Mouse (Mus musculus): ENCODE data around the gene Ankrd34a. TPM values are rescaled to one million over a fixed set of nuclear protein-coding genes. Genes with fewer than 3 reads are reported as not detected.

Ankrd34a gene
- total and polyA plus RNA-seq, 3 experiments = 0.04 to 0.11 TPM; not detected in 1

- H3K27ac ChIP-seq (ENCODE audit: insufficient read depth, low read depth) = no peak overlapping the region
- H3K4me3 ChIP-seq (replicated peaks in 1 of 3; ENCODE audit: low read depth in 2 of 3, low read length in 2 of 3, poor library complexity in 1 of 3) = no peak overlapping the region
- peaks cover 23% of the 10 kb centered on the region for H3K79me2 ChIP-seq (replicated peaks; ENCODE audit: control insufficient read depth, extremely low read depth, insufficient read depth, poor library complexity, severe bottlenecking)
- H3K27me3 ChIP-seq (replicated peaks) = no peaks in the 10 kb centered on the region
- H3K9ac ChIP-seq (ENCODE audit: insufficient read depth, low read depth) = no peak overlapping the region
- in situ Hi-C loops (cut with MboI; ENCODE audit: low pct_ligation_motif_present, low pct_unique_long_range_greater_than_20kb, low sequenced_read_pairs) = no loop called here
- peaks cover 4 to 35% of the 10 kb centered on the region in 2 experiments for H3K4me1 ChIP-seq (ENCODE audit: control insufficient read depth in 1 of 2, insufficient read depth in 2 of 2)
- TF ChIP-seq CHD2 (IDR thresholded peaks at IDR 0.05; ENCODE audit: low read length) (no peak), POLR2AphosphoS2 (IDR thresholded peaks at IDR 0.05; ENCODE audit: low read depth, low read length) (no peak), ELF1 (IDR thresholded peaks at IDR 0.05; ENCODE audit: low read depth, low read length) (no peak), POLR2A (IDR thresholded peaks at IDR 0.05; ENCODE audit: low read depth, low read length) (no peak), ZC3H11A (IDR thresholded peaks at IDR 0.05; ENCODE audit: low read depth, low read length) (no peak), MAZ (IDR thresholded peaks at IDR 0.05; ENCODE audit: low read depth, low read length) (no peak), RCOR1 (conservative IDR thresholded peaks at IDR 0.05; ENCODE audit: low read depth, low read length) (no peak), HCFC1 (IDR thresholded peaks at IDR 0.05; ENCODE audit: low read depth, low read length) (no peak), MAFK (IDR thresholded peaks at IDR 0.05; ENCODE audit: insufficient replicate concordance, low read length) (no peak), PAX5 (IDR thresholded peaks at IDR 0.05; ENCODE audit: low read length) (no peak), CTCF (conservative IDR thresholded peaks at IDR 0.05 in 1 of 2, IDR thresholded peaks at IDR 0.05 in 1 of 2; ENCODE audit: low read depth in 2 of 2, low read length in 2 of 2) (no peak), E2F4 (IDR thresholded peaks at IDR 0.05; ENCODE audit: insufficient replicate concordance, low read depth, low read length) (no peak), JUND (conservative IDR thresholded peaks at IDR 0.05; ENCODE audit: low read depth, low read length) (no peak), CHD1 (IDR thresholded peaks at IDR 0.05; ENCODE audit: low read depth, low read length) (no peak), NELFE (IDR thresholded peaks at IDR 0.05; ENCODE audit: low read depth, low read length) (no peak), ETS1 (conservative IDR thresholded peaks at IDR 0.05; ENCODE audit: low read depth, low read length) (no peak), EP300 (IDR thresholded peaks at IDR 0.05; ENCODE audit: low read length) (no peak)
- no peak for DNase-seq (ENCODE audit: extremely low read depth)
- H3K4me2 ChIP-seq (ENCODE audit: insufficient read depth, low read depth, poor library complexity, severe bottlenecking) = no peak overlapping the region
- dilution Hi-C loops (cut with MboI; ENCODE audit: extremely low pct_ligation_motif_present, extremely low pct_unique_long_range_greater_than_20kb, low sequenced_read_pairs) = no loop called here
- no peaks in the 10 kb centered on the region for H3K9me3 ChIP-seq (replicated peaks; ENCODE audit: low read length)
- peaks cover 10 to 13% of the 10 kb centered on the region in 2 experiments for H3K36me3 ChIP-seq (replicated peaks in 1 of 2; ENCODE audit: control insufficient read depth in 1 of 2, insufficient read depth in 1 of 2, low read length in 1 of 2)
Observed at GRCm38 (mm10) chr3:96555041-96555596, 41.3 kb upstream of the Ankrd34a start.

GRCm38 (mm10) chr3:96555999-96556614 lies 40.3 kb upstream of the Ankrd34a start:
- Histone ChIP-seq H3K9me3 (replicated peaks; ENCODE audit: low read length) (no peaks in the 10 kb centered on the region), H3K4me3 (replicated peaks in 1 of 3; ENCODE audit: low read depth in 2 of 3, low read length in 2 of 3, poor library complexity in 1 of 3) (no peak overlapping the region), H3K4me1 (ENCODE audit: control insufficient read depth in 1 of 2, insufficient read depth in 2 of 2) (peaks cover 0 to 35% of the 10 kb centered on the region in 2 experiments; a peak in 2 of 4 replicates), H3K27ac (ENCODE audit: insufficient read depth, low read depth) (no peak overlapping the region), H3K36me3 (replicated peaks in 1 of 2; ENCODE audit: control insufficient read depth in 1 of 2, insufficient read depth in 1 of 2, low read length in 1 of 2) (peaks cover 20 to 23% of the 10 kb centered on the region in 2 experiments), H3K79me2 (replicated peaks; ENCODE audit: control insufficient read depth, extremely low read depth, insufficient read depth, poor library complexity, severe bottlenecking) (peaks cover 33% of the 10 kb centered on the region), H3K27me3 (replicated peaks) (no peaks in the 10 kb centered on the region), H3K4me2 (ENCODE audit: insufficient read depth, low read depth, poor library complexity, severe bottlenecking) (peak overlapping the region; percentile 90; the same call in 1 of the 2 replicates), H3K9ac (ENCODE audit: insufficient read depth, low read depth) (peak overlapping the region; percentile 99)
- no peak for TF ChIP-seq POLR2A (IDR thresholded peaks at IDR 0.05; ENCODE audit: low read depth, low read length)
- TF ChIP-seq ZC3H11A (IDR thresholded peaks at IDR 0.05; ENCODE audit: low read depth, low read length) = no peak
- no peak for TF ChIP-seq HCFC1 (IDR thresholded peaks at IDR 0.05; ENCODE audit: low read depth, low read length)
- TF ChIP-seq MAX (IDR thresholded peaks at IDR 0.05; ENCODE audit: low read length) = no peak
- TF ChIP-seq USF1 (IDR thresholded peaks at IDR 0.05; ENCODE audit: low read depth, low read length) = no peak
- no peak for TF ChIP-seq JUND (conservative IDR thresholded peaks at IDR 0.05; ENCODE audit: low read depth, low read length)
- no peak for TF ChIP-seq SMC3 (IDR thresholded peaks at IDR 0.05; ENCODE audit: low read depth, low read length)
- no peak for TF ChIP-seq MEF2A (IDR thresholded peaks at IDR 0.05; ENCODE audit: borderline replicate concordance, low read depth, low read length)
- no peak for TF ChIP-seq RCOR1 (conservative IDR thresholded peaks at IDR 0.05; ENCODE audit: low read depth, low read length)
- TF ChIP-seq MXI1 (IDR thresholded peaks at IDR 0.05; ENCODE audit: low read depth, low read length) = no peak
- no peak for TF ChIP-seq EP300 (IDR thresholded peaks at IDR 0.05; ENCODE audit: low read length)
- TF ChIP-seq IRF4 (IDR thresholded peaks at IDR 0.05; ENCODE audit: low read depth, low read length) = no peak
- TF ChIP-seq CTCF (conservative IDR thresholded peaks at IDR 0.05 in 1 of 2, IDR thresholded peaks at IDR 0.05 in 1 of 2; ENCODE audit: low read depth in 2 of 2, low read length in 2 of 2) = no peak
- TF ChIP-seq KAT2A (IDR thresholded peaks at IDR 0.05; ENCODE audit: insufficient replicate concordance, low read length) = no peak
- in situ Hi-C loops (cut with MboI; ENCODE audit: low pct_ligation_motif_present, low pct_unique_long_range_greater_than_20kb, low sequenced_read_pairs) = no loop called here
- dilution Hi-C loops (cut with MboI; ENCODE audit: extremely low pct_ligation_motif_present, extremely low pct_unique_long_range_greater_than_20kb, low sequenced_read_pairs) = no loop called here
- no peak for DNase-seq (ENCODE audit: extremely low read depth)

Data from CH12.LX (cell line).